Mouse (Mus musculus) heart, adult 2 months (tissue): ENCODE measurements around the gene Tshz2.

ENCODE experiments used
- CTCF ChIP-seq: fragments of 200-600 bp; IDR thresholded peaks from 2 replicates; pipeline ENCODE4 v1.8.1; 2022; ENCODE audit warnings: antibody characterized with exemption, mild to moderate bottlenecking, moderate library complexity
- POLR2A ChIP-seq: fragments of 200-500 bp; IDR thresholded peaks from 2 replicates; pipeline ENCODE4 v1.6.1; 2011; ENCODE audit warnings: mild to moderate bottlenecking, low read depth, low read length, control low read depth; ENCODE audit not compliant: insufficient read depth

DNA sequence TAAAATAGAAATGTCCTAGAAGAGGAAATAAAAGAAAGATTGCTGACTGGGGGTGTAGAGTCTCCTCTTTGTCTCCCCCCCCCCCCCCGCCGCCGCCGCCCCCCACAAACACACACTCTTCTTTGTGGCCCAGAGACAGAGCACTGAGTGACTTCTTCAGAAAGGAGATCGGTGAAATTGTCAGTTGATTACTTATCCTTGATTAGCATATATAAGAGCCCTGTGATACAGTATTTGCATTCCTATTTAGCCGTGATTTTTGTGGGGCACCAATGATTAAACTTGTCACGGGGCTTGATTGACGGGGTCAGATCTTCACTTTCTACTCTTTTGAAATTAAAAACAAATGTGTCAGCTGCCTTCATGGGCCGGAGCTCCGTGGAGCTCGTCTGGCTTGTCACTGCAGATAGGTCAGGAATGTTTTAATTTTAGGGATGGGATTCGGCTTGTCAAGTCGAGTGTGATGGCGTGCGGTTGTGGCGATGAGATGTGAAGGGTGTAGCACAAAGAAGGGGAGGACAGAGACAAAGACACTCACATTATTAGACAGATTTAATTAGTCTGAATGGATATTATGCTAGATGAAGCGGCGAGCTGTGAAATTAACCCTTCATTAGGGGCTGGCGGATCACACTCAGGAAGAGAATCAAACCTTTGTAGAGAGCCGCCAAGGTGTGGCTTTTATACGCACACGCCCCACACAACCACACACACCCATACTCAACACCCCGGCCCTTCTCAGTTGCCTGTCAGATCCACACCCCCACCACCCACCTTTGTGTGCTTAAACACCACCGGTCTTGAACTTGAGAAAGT, 395.9 kb downstream of the Tshz2 start:
- TF ChIP-seq CTCF = no peak
- TF ChIP-seq POLR2A = no peak
